Mouse (Mus musculus): ENCODE data around the gene Npvf.

GRCm38 (mm10) chr6:50681491-50681890 lies 27.3 kb upstream of the Npvf start:
- no peak for TF ChIP-seq MAFK (IDR thresholded peaks at IDR 0.05; ENCODE audit: insufficient read depth, low read depth, low read length)
- no peak for TF ChIP-seq ZNF384 (IDR thresholded peaks at IDR 0.05; ENCODE audit: low read depth, low read length)
- no peak for TF ChIP-seq ZC3H11A (IDR thresholded peaks at IDR 0.05; ENCODE audit: borderline replicate concordance, low read depth, low read length)
